Mouse (Mus musculus): ENCODE measurements at regions not wholly inside any gene's neighbourhood (a gene's known extent, or its start where the extent isn't known, plus 50 kb on each side); places are given as distances from the start of the nearest gene placed in this dataset.

- H3K9me3 ChIP-seq (ENCODE audit: control insufficient read depth, low read length) = no peaks in the 10 kb centered on the region
- H3K4me3 ChIP-seq (replicated peaks; ENCODE audit: low read length) = no peak overlapping the region
- no peaks in the 10 kb centered on the region for H3K36me3 ChIP-seq (ENCODE audit: control insufficient read depth, insufficient read depth)
- H3K27me3 ChIP-seq (replicated peaks; ENCODE audit: control insufficient read depth, insufficient read depth, low read length) = no peaks in the 10 kb centered on the region
- H3K27ac ChIP-seq (ENCODE audit: low read length) = no peak overlapping the region
- peaks cover 18% of the 10 kb centered on the region for H3K4me1 ChIP-seq (replicated peaks; ENCODE audit: control insufficient read depth, insufficient read depth, low read length)
- no peak overlapping the region for H3K9ac ChIP-seq (replicated peaks; ENCODE audit: low read depth, low read length)
- WGBS = 54% methylated on average over 5 of the region's 5 CpGs
- ATAC-seq = no peak
- no peak overlapping the region for H3K4me2 ChIP-seq (ENCODE audit: low read length)
These were observed 139.7 kb downstream of the Btg1 start for GRCm38 (mm10) chr10:96756355-96757084.

- H3K4me2 ChIP-seq (ENCODE audit: low read length) = no peak overlapping the region
- H3K4me1 ChIP-seq (replicated peaks; ENCODE audit: control insufficient read depth, insufficient read depth, low read length) = peaks cover 11% of the 10 kb centered on the region
- no peaks in the 10 kb centered on the region for H3K27me3 ChIP-seq (replicated peaks; ENCODE audit: control insufficient read depth, insufficient read depth, low read length)
- no peaks in the 10 kb centered on the region for H3K36me3 ChIP-seq (ENCODE audit: control insufficient read depth, insufficient read depth)
- no peaks in the 10 kb centered on the region for H3K9me3 ChIP-seq (ENCODE audit: control insufficient read depth, low read length)
- H3K27ac ChIP-seq (ENCODE audit: low read length) = no peak overlapping the region
- no peak for ATAC-seq
- no peak overlapping the region for H3K4me3 ChIP-seq (replicated peaks; ENCODE audit: low read length)
- no peak overlapping the region for H3K9ac ChIP-seq (replicated peaks; ENCODE audit: low read depth, low read length)
- 69% methylated on average over 1 of the region's 1 CpGs for WGBS
These were observed 140.5 kb downstream of the Btg1 start for GRCm38 (mm10) chr10:96757311-96757710.

GRCm38 (mm10) chr10:96761601-96762000 is 144.8 kb downstream of the Btg1 start:
- H3K27me3 ChIP-seq (replicated peaks; ENCODE audit: control insufficient read depth, insufficient read depth, low read length) = no peaks in the 10 kb centered on the region
- H3K4me2 ChIP-seq (ENCODE audit: low read length) = no peak overlapping the region
- H3K4me1 ChIP-seq (replicated peaks; ENCODE audit: control insufficient read depth, insufficient read depth, low read length) = no peaks in the 10 kb centered on the region
- H3K36me3 ChIP-seq (ENCODE audit: control insufficient read depth, insufficient read depth) = no peaks in the 10 kb centered on the region
- 90% methylated on average over 8 of the region's 8 CpGs for whole genome bisulfite sequencing
- H3K9ac ChIP-seq (replicated peaks; ENCODE audit: low read depth, low read length) = no peak overlapping the region
- H3K9me3 ChIP-seq (ENCODE audit: control insufficient read depth, low read length) = no peaks in the 10 kb centered on the region
- ATAC-seq = no peak
- no peak overlapping the region for H3K27ac ChIP-seq (ENCODE audit: low read length)
- H3K4me3 ChIP-seq (replicated peaks; ENCODE audit: low read length) = no peak overlapping the region

- H3K9me3 ChIP-seq (ENCODE audit: control insufficient read depth, low read length) = no peaks in the 10 kb centered on the region
- no peak for ATAC-seq
- no peak overlapping the region for H3K27ac ChIP-seq (ENCODE audit: low read length)
- H3K4me3 ChIP-seq (replicated peaks; ENCODE audit: low read length) = no peak overlapping the region
- H3K9ac ChIP-seq (replicated peaks; ENCODE audit: low read depth, low read length) = no peak overlapping the region
- H3K4me2 ChIP-seq (ENCODE audit: low read length) = no peak overlapping the region
- H3K27me3 ChIP-seq (replicated peaks; ENCODE audit: control insufficient read depth, insufficient read depth, low read length) = no peaks in the 10 kb centered on the region
- no peaks in the 10 kb centered on the region for H3K4me1 ChIP-seq (replicated peaks; ENCODE audit: control insufficient read depth, insufficient read depth, low read length)
- 94% methylated on average over 5 of the region's 5 CpGs for WGBS
- no peaks in the 10 kb centered on the region for H3K36me3 ChIP-seq (ENCODE audit: control insufficient read depth, insufficient read depth)
These were observed 148.8 kb downstream of the Btg1 start for GRCm38 (mm10) chr10:96765626-96766025.

GRCm38 (mm10) chr10:96778220-96778619 is 161.4 kb downstream of the Btg1 start:
- H3K9ac ChIP-seq (replicated peaks; ENCODE audit: low read depth, low read length) = no peak overlapping the region
- ATAC-seq = no peak
- H3K36me3 ChIP-seq (ENCODE audit: control insufficient read depth, insufficient read depth) = no peaks in the 10 kb centered on the region
- H3K27ac ChIP-seq (ENCODE audit: low read length) = no peak overlapping the region
- 59% methylated on average over 1 of the region's 1 CpGs for WGBS
- H3K4me1 ChIP-seq (replicated peaks; ENCODE audit: control insufficient read depth, insufficient read depth, low read length) = no peaks in the 10 kb centered on the region; the same call in 1 of the 2 replicates
- no peak overlapping the region for H3K4me3 ChIP-seq (replicated peaks; ENCODE audit: low read length)
- no peak overlapping the region for H3K4me2 ChIP-seq (ENCODE audit: low read length)
- H3K27me3 ChIP-seq (replicated peaks; ENCODE audit: control insufficient read depth, insufficient read depth, low read length) = no peaks in the 10 kb centered on the region
- H3K9me3 ChIP-seq (ENCODE audit: control insufficient read depth, low read length) = no peaks in the 10 kb centered on the region

GRCm38 (mm10) chr10:96783966-96784365 is 167.2 kb downstream of the Btg1 start:
- Histone ChIP-seq H3K9me3 (ENCODE audit: control insufficient read depth, low read length) (no peaks in the 10 kb centered on the region), H3K4me3 (replicated peaks; ENCODE audit: low read length) (no peak overlapping the region), H3K27me3 (replicated peaks; ENCODE audit: control insufficient read depth, insufficient read depth, low read length) (no peaks in the 10 kb centered on the region), H3K36me3 (ENCODE audit: control insufficient read depth, insufficient read depth) (no peaks in the 10 kb centered on the region), H3K9ac (replicated peaks; ENCODE audit: low read depth, low read length) (no peak overlapping the region), H3K4me2 (ENCODE audit: low read length) (no peak overlapping the region), H3K27ac (ENCODE audit: low read length) (no peak overlapping the region), H3K4me1 (replicated peaks; ENCODE audit: control insufficient read depth, insufficient read depth, low read length) (no peaks in the 10 kb centered on the region; the same call in 1 of the 2 replicates)
- WGBS = 78% methylated on average over 5 of the region's 5 CpGs
- ATAC-seq = no peak

GRCm38 (mm10) chr10:96786903-96787571 is 170.2 kb downstream of the Btg1 start:
- Histone ChIP-seq H3K27me3 (replicated peaks; ENCODE audit: control insufficient read depth, insufficient read depth, low read length) (no peaks in the 10 kb centered on the region), H3K4me2 (ENCODE audit: low read length) (no peak overlapping the region), H3K4me3 (replicated peaks; ENCODE audit: low read length) (no peak overlapping the region), H3K9ac (replicated peaks; ENCODE audit: low read depth, low read length) (no peak overlapping the region), H3K27ac (ENCODE audit: low read length) (no peak overlapping the region), H3K9me3 (ENCODE audit: control insufficient read depth, low read length) (no peaks in the 10 kb centered on the region), H3K4me1 (replicated peaks; ENCODE audit: control insufficient read depth, insufficient read depth, low read length) (no peaks in the 10 kb centered on the region), H3K36me3 (ENCODE audit: control insufficient read depth, insufficient read depth) (no peaks in the 10 kb centered on the region)
- 87% methylated on average over 8 of the region's 8 CpGs for WGBS
- ATAC-seq = no peak

GRCm38 (mm10) chr10:96787572-96787946 is 170.8 kb downstream of the Btg1 start:
- 89% methylated on average over 1 of the region's 1 CpGs for WGBS

GRCm38 (mm10) chr10:96788352-96789016 is 171.7 kb downstream of the Btg1 start:
- Histone ChIP-seq H3K36me3 (ENCODE audit: control insufficient read depth, insufficient read depth) (no peaks in the 10 kb centered on the region), H3K27me3 (replicated peaks; ENCODE audit: control insufficient read depth, insufficient read depth, low read length) (no peaks in the 10 kb centered on the region), H3K4me3 (replicated peaks; ENCODE audit: low read length) (no peak overlapping the region), H3K9me3 (ENCODE audit: control insufficient read depth, low read length) (no peaks in the 10 kb centered on the region), H3K9ac (replicated peaks; ENCODE audit: low read depth, low read length) (no peak overlapping the region), H3K4me1 (replicated peaks; ENCODE audit: control insufficient read depth, insufficient read depth, low read length) (no peaks in the 10 kb centered on the region), H3K27ac (ENCODE audit: low read length) (no peak overlapping the region), H3K4me2 (ENCODE audit: low read length) (no peak overlapping the region)
- ATAC-seq = peak; percentile 54
- WGBS = 60% methylated on average over 8 of the region's 8 CpGs

More at GRCm38 (mm10) chr10:96787572-96787946, 170.8 kb downstream of the Btg1 start:
- no peaks in the 10 kb centered on the region for H3K9me3 ChIP-seq (ENCODE audit: control insufficient read depth, low read length)
- ATAC-seq = no peak
- H3K4me2 ChIP-seq (ENCODE audit: low read length) = no peak overlapping the region
- H3K4me1 ChIP-seq (replicated peaks; ENCODE audit: control insufficient read depth, insufficient read depth, low read length) = no peaks in the 10 kb centered on the region
- H3K4me3 ChIP-seq (replicated peaks; ENCODE audit: low read length) = no peak overlapping the region
- H3K9ac ChIP-seq (replicated peaks; ENCODE audit: low read depth, low read length) = no peak overlapping the region
- no peaks in the 10 kb centered on the region for H3K27me3 ChIP-seq (replicated peaks; ENCODE audit: control insufficient read depth, insufficient read depth, low read length)
- H3K36me3 ChIP-seq (ENCODE audit: control insufficient read depth, insufficient read depth) = no peaks in the 10 kb centered on the region
- no peak overlapping the region for H3K27ac ChIP-seq (ENCODE audit: low read length)
